Mouse (Mus musculus) urinary bladder, postnatal 36 days (tissue): ENCODE measurements around the gene Glb1.
"Not testable (repeated sequence)": the region's sequence is repeated elsewhere in the genome, so short reads cannot be mapped to it uniquely, and the experiment has no call there.

Experiments
- DNase-seq, 2 experiments: peaks; one replicate each; pipeline ENCODE4 v3.0.0; 2022; ENCODE audit warnings: low spot score in 2 of 2, mixed read lengths in 1 of 2

Glb1 gene

DNA sequence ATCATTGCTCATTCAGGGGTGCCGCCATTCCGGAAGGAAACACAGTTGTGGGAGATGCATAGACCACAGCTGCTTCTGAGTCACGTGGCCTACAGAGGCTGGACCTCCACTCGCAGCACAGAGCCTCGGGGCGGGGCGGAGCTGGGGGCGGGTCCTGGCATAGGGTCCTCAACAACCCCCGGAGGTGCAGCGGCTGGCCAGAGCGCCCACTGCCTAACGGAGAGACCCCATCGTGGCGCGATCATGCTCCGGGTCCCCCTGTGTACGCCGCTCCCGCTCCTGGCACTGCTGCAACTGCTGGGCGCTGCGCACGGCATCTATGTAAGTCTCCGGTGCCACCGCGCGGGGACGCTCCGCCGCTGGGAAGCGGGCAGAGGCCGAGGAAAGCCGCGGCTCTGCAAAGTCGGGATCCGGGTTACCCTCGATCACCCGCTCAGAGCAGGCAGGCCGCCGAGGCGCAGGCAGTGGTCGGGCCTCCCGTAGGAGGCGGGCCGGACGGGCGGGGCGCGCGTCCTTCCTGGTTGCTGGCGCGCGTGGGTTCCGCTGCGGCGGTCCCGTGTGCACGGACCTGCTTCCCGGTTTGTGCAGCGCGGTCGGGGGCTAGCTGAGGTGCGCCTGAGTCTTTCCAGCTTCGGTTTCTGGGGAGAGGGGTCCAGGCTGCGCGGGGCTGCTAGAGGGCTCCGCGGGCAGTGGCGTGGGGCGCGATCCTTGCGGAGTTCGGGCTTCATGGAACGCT, at the start of gene Glb1, which contains the start of gene Tmppe:
TSS of gene Glb1 (plus strand) at position 128 of the 736 bp plus-strand sequence.
TSS of gene Tmppe (plus strand) at position 157 of the 736 bp plus-strand sequence.
- peak; percentile 67 to 82 for DNase-seq

DNA sequence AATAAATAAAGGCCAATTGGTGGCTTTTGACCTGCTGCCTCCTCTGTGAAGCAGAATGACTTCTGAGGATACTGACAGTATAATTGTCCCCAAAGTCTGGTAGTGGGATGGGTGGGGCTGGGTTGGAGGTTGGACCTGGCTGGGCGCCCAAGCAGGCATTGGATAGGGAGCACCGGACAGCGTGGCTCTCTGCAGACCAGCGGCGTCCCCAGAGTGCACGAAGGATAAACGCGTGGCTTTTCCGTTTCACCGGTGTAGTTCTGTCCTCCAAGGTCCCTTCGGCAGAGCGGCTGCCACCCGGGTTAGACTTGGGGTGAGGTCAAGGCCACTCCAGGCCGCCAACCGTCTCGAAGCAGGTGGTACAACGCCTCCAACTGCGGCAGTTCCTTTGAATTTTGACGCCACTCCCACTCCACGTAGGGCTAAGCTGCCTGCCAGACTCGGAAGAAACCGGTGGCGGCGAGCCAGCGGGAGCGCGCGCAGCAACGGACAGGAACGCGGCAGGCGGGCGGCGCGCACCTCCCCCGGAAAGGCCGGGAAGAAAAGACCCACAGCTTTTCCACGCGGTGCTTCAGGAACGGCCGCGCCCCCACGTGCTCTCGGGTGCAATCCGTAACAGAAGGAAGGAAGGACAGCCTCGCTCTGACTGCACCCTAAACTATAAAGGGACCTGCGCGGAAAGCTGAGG, 32.9 kb upstream of the Glb1 start:
- DNase-seq, result peak; percentile 69 to 80

DNA sequence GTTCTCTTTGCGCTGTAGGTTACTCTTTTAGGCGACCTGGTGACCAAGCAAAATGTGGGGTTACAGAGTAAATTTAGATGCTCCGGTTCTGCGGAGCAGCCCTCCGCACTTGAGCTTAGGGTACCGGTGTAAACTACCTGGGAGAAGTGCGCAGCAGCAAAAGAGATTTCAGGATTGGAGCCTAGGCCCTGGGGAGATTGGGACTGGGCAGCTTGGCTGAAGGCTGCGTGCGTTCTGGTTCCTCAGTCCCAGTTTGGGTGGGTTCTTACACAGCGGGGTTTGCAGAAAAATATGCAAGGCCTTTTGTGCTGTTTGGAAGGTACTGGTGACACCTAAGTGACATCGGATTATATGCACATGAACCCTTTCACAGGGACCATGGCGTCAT, 32.4 kb upstream of the Glb1 start:
- no peak for DNase-seq

DNA sequence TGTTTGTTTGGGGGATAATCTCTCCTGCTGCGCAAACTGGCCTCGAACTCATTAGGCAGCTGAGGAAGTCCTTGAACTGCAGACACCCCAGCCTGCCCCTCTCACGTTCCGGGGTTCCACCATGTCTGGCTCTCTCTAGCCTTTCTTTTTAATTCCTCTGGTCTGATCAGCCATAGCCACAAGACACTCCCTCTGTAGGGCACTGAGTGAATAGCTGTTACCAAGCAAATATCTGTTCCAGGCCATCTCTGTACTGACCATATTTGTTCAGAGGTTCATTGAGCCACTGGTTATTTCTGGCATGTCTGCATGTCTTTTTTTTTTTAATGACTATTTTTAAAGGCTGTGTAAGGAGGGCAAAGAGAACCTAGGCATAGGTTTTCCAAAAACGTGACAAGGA, 31.5 kb upstream of the Glb1 start:
- DNase-seq, result not testable (repeated sequence)

DNA sequence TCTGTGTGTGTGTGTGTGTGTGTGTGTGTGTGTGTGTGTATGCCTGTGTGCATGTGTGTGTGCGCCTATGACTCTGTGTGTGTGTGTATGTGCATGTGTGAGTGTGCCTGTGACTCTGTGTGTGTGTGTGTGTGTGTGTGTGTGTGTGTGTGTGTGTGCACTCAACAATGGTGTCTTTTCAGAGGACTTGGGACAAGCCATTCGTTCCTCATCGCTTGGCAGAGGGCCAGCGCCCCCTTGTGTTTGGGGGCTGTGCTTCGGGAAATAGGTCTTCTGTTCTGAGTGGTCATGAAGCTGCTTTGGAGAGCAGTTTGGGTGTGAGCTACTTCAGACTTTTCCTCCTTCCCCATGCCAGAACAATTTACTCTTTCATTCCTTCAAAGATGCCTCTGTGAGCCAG, 29.2 kb upstream of the Glb1 start:
- DNase-seq, result not testable (repeated sequence)

DNA sequence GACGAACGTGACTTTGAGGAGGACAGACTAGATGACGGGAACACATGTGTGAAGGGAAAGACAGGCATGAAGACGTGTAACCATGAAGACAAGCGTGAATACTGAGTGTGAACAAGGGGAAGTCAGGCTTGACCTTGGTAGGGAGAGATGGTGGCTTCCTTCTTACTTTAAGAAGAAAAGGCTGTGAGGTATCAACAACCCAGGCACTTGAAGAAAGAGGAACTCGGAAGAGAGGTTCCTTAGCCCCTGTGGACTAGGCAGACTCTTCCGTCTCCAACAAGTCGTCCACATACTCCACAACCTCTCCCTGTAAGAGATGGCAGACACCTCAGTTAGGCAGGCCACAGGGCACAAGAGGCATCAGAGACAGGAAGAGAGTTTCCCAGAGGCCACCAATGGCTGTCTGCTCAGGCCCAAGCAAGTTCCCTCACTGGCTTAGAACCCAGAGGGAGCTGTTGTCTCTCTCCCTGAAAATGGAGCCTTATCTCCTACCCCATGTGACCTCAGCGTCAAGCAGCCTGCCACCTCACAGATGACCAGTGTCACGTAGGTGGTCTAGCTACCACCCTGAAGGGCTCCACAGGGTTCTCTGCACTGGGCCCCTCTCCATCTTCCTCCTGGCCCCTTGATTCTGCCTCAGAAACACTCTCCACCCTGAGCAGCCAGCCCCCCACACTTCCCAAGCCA, 25.5 kb upstream of the Glb1 start:
- DNase-seq, result no peak

DNA sequence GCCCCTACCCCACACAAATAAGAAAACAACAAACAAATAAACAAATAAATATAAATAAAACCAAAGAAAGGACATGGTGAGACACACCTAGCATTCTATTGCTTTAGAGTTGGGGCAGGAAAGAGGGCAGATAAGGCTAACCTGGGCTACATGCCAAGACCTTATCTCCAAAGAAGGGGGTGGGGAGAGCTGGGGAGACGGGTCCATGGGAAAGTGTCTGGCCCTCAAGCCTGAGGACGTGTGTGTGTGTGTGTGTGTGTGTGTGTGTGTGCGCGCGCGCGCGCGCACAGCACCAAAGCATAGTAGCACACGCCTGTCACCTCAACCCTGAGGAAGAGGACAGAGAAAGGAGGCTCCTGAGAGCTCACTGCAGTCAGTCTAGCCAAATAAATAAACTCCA, 23.7 kb upstream of the Glb1 start:
- no peak for DNase-seq

DNA sequence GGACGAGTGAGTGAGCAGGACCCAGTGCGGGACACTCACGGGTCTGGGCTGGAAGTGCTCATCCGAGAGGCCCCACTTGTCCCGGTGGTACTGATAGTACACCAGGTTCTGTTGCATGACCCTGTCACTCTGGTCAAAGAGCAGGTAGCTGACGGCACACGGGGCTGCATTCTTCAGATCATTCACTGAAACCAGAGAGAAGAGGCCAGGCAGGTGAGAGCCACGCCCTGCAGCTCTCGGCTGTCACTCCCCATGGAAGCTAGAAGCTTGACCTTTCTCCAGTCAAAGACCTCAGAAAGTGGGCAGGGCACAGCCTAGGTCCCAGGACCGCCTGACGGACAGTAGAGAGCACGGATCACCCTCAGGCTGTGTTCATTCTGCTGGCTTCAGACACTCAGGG, 21.0 kb upstream of the Glb1 start:
- DNase-seq, result no peak

DNA sequence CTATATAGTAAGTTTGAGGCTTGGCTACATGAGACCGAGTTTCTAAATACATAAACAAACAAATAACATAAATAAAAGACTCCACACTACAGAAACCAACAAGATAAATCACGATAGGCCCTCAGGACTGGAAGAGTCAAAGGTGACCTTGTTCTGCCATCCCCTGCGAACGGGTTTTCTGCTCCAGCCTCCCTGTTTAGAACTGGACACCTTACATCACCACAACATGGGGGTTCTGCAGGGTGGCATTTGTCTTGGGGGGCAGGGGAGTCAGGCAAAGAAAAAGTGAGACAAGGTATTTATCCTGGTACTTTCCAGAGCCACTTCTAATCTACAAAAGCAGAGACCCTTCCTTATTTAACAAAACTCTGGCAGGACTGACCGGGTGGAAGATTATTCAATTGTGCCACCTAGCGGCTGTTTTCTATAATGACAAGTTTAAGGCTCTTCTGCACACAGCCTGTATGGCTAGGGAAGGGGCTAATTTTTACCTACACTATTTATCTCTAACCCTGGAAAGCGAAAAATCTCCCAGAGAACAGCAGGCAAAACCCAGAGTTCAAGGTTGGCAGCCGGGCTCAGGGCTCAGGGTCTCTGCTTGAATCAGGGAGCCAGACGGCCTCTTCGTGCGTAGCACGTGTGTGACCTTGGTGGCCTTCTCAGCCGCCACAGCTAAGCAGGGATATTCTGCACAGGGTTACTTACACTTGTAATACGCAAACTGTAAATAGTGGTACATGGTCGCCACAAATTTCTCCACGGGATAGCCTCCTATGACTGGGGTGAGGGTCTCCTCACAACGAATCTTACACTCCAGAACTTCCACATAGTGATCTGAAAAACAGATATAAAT, 19.8 kb upstream of the Glb1 start:
- no peak for DNase-seq

DNA sequence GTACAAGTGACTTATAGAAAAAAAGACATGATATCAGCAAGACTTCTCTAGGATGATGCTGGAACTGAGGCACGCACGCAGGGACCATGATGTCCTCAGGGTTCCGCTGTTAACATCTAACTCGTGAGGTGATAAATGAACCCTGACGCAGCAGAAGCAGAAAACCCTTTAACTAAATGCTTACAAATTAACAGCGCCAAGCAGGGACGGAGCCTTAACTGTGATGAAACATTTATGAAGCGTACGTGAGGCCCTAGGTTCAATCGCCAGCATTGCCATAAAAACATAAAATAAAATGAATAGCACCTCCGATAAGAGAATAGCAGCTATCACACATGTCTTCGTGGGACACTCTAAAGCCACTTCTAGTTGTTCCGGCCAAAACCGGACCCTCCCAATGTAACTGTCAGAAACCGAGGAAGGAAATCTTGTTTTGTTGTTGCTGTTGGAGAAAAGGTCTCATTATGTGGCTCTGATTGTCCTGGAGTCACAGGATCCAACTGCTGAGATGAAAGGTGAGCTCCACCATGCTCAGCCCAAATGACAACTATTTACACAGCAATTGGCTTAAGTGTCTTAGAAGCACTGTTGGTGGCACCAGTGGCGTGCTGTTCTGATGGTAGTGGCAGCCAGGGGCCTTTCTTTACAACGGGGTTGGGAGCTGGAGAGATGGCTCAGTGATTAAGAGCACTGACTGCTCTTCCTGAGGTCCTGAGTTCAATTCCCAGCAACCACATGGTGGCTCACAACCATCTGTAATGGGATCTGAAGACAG, 17.8 kb upstream of the Glb1 start:
- no peak for DNase-seq

DNA sequence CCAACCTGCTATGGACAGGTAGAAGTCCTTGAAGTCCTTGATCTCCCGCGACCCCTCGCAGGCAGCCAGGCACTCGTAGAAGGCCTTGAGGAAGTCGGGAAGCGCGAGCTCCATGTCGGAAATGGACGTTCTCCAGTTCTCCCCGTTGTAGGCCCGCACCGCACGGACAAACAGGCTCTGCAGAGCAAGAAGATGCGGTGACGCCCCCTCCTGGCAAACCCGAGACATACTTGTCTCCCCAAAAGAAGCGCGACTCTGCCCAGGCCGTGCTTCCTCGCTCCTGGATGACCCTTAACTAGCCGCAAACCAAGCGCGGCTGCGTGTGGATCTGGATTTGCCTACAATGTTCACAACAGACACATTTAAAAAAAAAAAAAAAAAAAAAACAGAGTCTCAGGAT, 16.2 kb upstream of the Glb1 start:
- DNase-seq, result no peak

DNA sequence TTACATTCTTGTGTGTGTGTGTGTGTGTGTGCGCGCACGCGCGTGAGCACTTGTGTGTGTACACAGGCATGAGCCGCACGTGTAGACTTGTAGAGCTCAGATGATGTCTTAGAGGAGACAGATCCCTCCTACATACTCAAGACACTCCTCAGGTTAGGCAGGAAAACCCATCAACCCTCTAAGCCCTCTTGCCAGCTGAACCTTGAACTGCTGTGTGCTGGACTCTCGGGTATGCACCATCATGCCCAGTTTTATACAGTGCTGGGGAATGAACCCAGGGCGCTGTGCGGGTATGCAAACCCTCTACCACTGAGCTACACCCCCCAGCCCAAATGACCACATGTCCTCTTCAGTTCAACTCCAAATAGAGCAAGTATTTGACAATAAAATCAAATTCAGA, 15.7 kb upstream of the Glb1 start:
- no peak for DNase-seq

DNA sequence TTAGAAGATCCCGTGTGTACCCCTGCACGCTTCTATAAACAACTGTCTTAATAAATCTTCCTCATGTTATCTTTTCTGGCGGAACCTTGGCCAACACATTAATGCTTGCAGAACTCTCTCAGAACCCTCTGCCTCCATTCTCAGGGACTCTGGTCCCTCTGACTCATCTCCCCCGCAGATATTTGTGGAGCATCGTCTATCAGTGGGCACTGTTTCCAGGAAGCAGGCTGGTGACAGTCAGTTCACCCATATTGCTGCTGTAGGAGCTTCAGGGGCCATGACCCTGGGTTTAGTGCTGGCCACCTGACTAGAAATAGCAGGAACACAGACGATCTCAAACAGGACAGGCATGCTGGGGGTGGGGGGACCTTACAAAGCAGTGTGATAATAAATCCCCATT, 13.8 kb upstream of the Glb1 start:
- no peak for DNase-seq

DNA sequence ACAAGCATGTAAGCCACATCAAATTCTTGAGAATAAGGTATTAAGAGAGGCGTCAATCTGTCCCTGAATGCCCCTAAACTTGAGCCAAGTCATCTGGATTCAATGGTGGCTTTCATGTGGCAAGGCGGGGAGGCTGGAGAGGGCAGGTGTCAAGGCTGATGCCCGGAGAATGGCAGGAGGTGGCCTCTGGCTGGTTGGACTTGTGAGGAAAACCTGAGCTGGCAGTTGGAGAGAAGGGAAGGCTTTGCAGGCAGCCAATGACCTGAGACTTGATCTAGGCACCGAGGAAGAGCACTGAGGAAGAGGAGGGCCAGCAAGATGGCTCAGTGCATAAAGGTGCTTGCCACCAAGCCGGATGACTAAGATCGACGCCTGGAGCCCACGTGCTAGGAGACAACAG, 12.6 kb upstream of the Glb1 start:
- DNase-seq, result no peak

DNA sequence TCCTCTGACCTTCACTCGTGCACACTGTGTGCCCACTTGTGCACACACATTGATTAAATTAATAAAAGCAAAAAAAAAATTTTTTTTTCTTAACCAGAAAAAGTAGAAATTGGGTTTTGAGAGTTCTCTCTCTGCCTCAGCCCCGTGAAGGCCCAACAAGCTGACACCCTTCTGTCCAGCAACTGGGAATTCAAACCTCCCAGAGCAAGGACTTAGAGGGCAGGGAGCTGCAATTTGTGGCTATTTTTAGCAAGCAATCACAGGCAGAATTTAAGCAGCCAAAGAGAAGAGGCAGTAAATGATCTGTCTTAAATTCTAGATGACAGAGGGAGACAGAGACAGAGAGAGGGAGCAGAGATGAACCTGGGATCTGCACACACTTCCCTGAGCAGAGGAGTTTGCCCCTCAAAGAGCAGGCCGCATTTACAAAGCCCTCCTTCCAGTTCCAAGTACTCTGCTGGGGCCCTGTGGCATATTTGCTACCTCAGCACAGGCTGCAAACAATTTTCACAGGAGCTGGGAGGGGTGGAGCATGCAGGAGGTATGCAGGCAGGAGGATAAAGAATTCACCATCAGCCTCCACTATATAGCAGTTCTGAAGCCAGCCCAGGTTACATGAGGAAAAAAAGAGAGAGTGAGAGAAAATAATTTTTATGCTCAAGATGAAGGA, 12.0 kb upstream of the Glb1 start:
- no peak for DNase-seq

DNA sequence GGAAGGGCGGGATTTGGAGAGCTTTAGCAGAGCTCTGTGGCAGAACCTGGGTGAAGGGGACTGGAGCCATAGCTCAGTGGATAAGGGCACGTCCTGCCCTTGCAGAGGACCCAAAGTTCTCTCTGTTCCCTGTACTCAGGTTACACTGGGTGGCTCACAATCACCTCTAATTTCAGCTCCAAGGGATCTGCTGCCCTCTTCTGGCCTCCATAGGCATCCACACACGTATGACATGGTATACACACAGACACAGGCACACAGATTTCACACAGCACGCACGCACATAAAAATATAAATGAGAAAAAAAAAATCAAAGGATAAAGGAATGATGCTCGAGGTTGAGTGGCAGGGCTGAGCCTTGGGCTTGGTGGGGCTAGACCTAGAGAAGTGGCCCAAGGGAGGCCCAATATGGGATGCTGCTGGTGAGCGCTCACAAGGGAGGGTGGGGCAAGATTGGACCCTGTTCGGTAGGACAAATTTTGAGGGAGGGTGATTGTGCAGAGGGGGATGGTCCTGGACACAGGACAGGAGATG, 11.4 kb upstream of the Glb1 start:
- DNase-seq, result no peak

DNA sequence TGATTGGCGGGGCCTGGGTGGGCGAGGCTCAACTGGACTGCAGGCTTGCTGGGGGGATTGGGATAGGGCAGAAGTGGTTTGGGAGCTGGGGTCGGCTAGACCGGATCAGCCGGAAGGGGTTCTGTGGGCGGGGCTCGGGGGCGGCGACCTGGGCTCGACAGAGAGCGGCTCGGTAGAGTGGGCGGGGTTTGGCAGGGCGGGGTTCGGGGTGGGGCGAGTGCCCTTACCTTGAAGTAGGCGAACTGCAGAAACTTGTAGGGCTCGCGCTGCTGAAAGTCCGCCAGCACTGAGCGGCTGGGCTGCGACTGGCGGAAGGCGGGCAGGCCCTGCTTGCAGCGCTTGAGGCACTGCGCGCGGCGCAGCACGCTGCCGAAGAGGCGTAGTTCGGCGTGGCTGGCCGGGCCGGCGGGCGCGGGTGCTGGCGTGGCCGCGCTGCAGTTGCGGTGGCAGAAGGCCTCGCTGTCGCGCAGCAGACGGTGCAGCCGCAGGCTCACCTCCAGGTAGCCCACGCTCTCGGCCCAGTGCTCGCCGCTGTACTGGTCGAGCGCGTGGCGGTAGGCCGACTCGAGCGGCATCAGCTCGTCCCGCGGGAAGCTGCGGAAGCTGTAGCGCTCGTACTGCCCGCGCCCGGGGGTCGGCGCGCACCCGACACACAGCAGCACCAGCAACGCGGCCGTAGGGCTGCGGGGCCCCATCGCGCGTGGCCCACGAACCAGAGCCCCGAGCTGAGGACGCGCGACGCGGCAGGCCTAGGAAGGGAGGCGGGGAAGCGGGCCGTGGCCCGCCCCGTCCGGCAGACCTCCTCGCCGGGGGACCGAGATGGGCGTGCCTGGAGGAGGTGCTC, 10.7 kb upstream of the Glb1 start, which contains the start of gene Crtap:
TSS of gene Crtap (minus strand) at position 771 of the 844 bp plus-strand sequence.
- DNase-seq, result peak; percentile 47 to 72

DNA sequence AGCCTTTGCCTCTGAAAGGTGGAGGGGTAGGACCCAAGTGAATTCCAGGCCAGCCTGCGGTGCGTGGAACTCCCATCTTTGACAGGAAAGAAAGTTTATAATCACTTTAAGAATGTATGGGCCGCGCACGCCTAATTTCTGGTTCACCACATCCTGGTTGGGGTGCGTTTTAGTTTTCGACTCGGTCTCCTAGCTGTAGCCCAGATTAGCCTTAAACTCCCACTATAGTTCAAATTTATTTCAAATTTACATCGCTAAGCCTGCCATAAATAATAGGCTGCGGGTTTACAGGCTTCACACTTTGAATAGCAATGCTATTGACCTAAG, 10.2 kb upstream of the Glb1 start:
- DNase-seq, result no peak

DNA sequence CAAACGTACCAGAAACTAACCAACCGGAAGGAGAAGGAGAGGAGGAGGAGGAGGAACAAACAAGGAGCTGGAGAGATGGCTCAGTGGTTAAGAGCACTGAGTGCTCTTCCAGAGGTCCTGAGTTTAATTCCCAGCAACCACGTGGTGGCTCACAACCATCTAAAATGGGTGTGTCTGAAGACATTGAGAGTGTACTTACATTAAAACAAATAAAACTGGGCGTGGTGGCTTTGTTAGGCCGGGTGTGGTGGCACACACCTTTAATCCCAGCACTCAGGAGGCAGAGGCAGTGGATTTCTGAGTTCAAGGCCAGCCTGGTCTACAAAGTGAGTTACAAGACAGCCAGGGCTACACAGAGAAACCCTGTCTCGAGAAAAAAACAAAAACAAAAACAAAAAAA, 6.7 kb upstream of the Glb1 start:
- DNase-seq, result not testable (repeated sequence)
